Mouse (Mus musculus) neural tube, embryonic 11.5 days (tissue): ENCODE results near the gene Olfr1209. TPM values are rescaled to one million over a fixed set of nuclear protein-coding genes. Genes with fewer than 3 reads are reported as not detected.

Source experiments
- ATAC-seq: fragments of 200-750 bp; cut with Nextera tagmentation; 2 replicates; pipeline ENCODE4 v1.8.0; 2017; ENCODE audit warnings: moderate number of reproducible peaks, mild to moderate bottlenecking, moderate TSS enrichment, moderate library complexity; ENCODE audit not compliant: insufficient read depth, low FRiP score, low TSS enrichment
- DNase-seq: peaks from one replicate; pipeline ENCODE4 v3.0.0-alpha.2; 2015; ENCODE audit warnings: low spot score
- H3K27ac ChIP-seq: fragments of 300-500 bp; sonication (generic); 2 replicates; pipeline ENCODE4 v1.5.1; 2014; ENCODE audit warnings: low read depth, mild to moderate bottlenecking, low read length
- H3K27me3 ChIP-seq: fragments of 300-500 bp; sonication (generic); 2 replicates; pipeline ENCODE4 v1.6.1; 2014; ENCODE audit warnings: mild to moderate bottlenecking, low read length, mixed read lengths; ENCODE audit not compliant: control insufficient read depth, insufficient read depth
- H3K36me3 ChIP-seq: fragments of 300-500 bp; sonication (generic); 2 replicates; pipeline ENCODE4 v1.6.1; 2014; ENCODE audit warnings: mild to moderate bottlenecking, low read length, moderate library complexity, mixed read lengths; ENCODE audit not compliant: control insufficient read depth, insufficient read depth
- H3K4me1 ChIP-seq: fragments of 300-500 bp; sonication (generic); 2 replicates; pipeline ENCODE4 v1.6.1; 2014; ENCODE audit warnings: low read length, mixed read lengths; ENCODE audit not compliant: control insufficient read depth, insufficient read depth
- H3K4me2 ChIP-seq: fragments of 300-500 bp; sonication (generic); 2 replicates; pipeline ENCODE4 v1.6.1; 2014; ENCODE audit warnings: low read depth, mild to moderate bottlenecking, moderate library complexity
- H3K4me3 ChIP-seq: fragments of 300-500 bp; sonication (generic); 2 replicates; pipeline ENCODE4 v1.5.1; 2014; ENCODE audit warnings: low read depth, low read length
- H3K9ac ChIP-seq: fragments of 300-500 bp; sonication (generic); 2 replicates; pipeline ENCODE4 v1.6.1; 2014; ENCODE audit warnings: mild to moderate bottlenecking, low read length
- H3K9me3 ChIP-seq: fragments of 300-500 bp; sonication (generic); 2 replicates; pipeline ENCODE4 v1.6.1; 2016; ENCODE audit warnings: low read length; ENCODE audit not compliant: control insufficient read depth
- WGBS: fragments of 180-500 bp; shearing (Covaris S2); extraction: QIAGEN DNeasy Blood & Tissue Kit; methylation state at CpG from one replicate; pipeline ENCODE4 v1.1.7; 2014; 5-methylcytosine and 5-hydroxymethylcytosine counted together
- polyA plus RNA-seq: library from polyadenylated mRNA; unstranded; fragments of >200 nt; fragmentation: Nextera tagmentation; extraction: Ambion mirVana; gene quantifications from 2 replicates; pipeline ENCODE4 v1.2.1, GENCODE M21; 2014

The Olfr1209 gene
- not detected in 2 replicates for polyA plus RNA-seq

- H3K27ac ChIP-seq: no peak within 1 kb of the TSS
- no peak within 1 kb of the TSS for H3K4me3 ChIP-seq
- H3K36me3 ChIP-seq: no peaks in the 10 kb centered on the region
- WGBS: 94% methylated on average over 3 of the region's 3 CpGs
- no peak within 1 kb of the TSS for H3K4me2 ChIP-seq
- H3K27me3 ChIP-seq: no peaks in the 10 kb centered on the region
- no peaks in the 10 kb centered on the region for H3K9me3 ChIP-seq
- DNase-seq: no peak
- H3K9ac ChIP-seq: no peak within 1 kb of the TSS
- ATAC-seq: no peak
- no peaks in the 10 kb centered on the region for H3K4me1 ChIP-seq
These were observed at the start of gene Olfr1209 for GRCm38 (mm10) chr2:88915057-88915456. TSS of gene Olfr1209 (minus strand) at chr2:88915157.

GRCm38 (mm10) chr2:88953669-88954068 lies 38.7 kb upstream of the Olfr1209 start, which contains the start of gene Olfr1212:
TSS of gene Olfr1212 (plus strand) at chr2:88953969.
- Histone ChIP-seq H3K4me1 (no peaks in the 10 kb centered on the region), H3K4me3 (no peak within 1 kb of the TSS), H3K4me2 (no peak within 1 kb of the TSS), H3K36me3 (no peaks in the 10 kb centered on the region), H3K9me3 (no peaks in the 10 kb centered on the region), H3K27me3 (no peaks in the 10 kb centered on the region), H3K27ac (no peak within 1 kb of the TSS), H3K9ac (no peak within 1 kb of the TSS)
- ATAC-seq (no peak), DNase-seq (no peak)

GRCm38 (mm10) chr2:88938011-88938410 lies 23.1 kb upstream of the Olfr1209 start, which contains the start of gene Olfr1211:
TSS of gene Olfr1211 (minus strand) at chr2:88938111.
- H3K9me3 ChIP-seq: no peaks in the 10 kb centered on the region
- ATAC-seq: no peak
- no peaks in the 10 kb centered on the region for H3K4me1 ChIP-seq
- no peak within 1 kb of the TSS for H3K27ac ChIP-seq
- H3K4me2 ChIP-seq: no peak within 1 kb of the TSS
- H3K9ac ChIP-seq: no peak within 1 kb of the TSS
- H3K27me3 ChIP-seq: no peaks in the 10 kb centered on the region
- H3K4me3 ChIP-seq: no peak within 1 kb of the TSS
- WGBS: 93% methylated on average over 1 of the region's 1 CpGs
- H3K36me3 ChIP-seq: no peaks in the 10 kb centered on the region
- no peak for DNase-seq

GRCm38 (mm10) chr2:88902211-88902610 lies 12.7 kb downstream of the Olfr1209 start, which contains the start of gene Olfr1208:
TSS of gene Olfr1208 (minus strand) at chr2:88902311.
- DNase-seq (no peak), ATAC-seq (no peak)
- no peaks in the 10 kb centered on the region for H3K4me1 ChIP-seq
- H3K36me3 ChIP-seq: no peaks in the 10 kb centered on the region
- H3K4me3 ChIP-seq: no peak within 1 kb of the TSS
- H3K27ac ChIP-seq: no peak within 1 kb of the TSS
- no peak within 1 kb of the TSS for H3K4me2 ChIP-seq
- H3K9me3 ChIP-seq: no peaks in the 10 kb centered on the region
- H3K27me3 ChIP-seq: no peaks in the 10 kb centered on the region
- no peak within 1 kb of the TSS for H3K9ac ChIP-seq

GRCm38 (mm10) chr2:88862931-88863330 lies 52.0 kb downstream of the Olfr1209 start, which contains the start of gene Olfr1206:
TSS of gene Olfr1206 (plus strand) at chr2:88863231.
- Histone ChIP-seq H3K9me3 (no peaks in the 10 kb centered on the region), H3K4me2 (no peak within 1 kb of the TSS), H3K27ac (no peak within 1 kb of the TSS), H3K27me3 (no peaks in the 10 kb centered on the region), H3K4me3 (no peak within 1 kb of the TSS), H3K9ac (no peak within 1 kb of the TSS), H3K4me1 (no peaks in the 10 kb centered on the region), H3K36me3 (no peaks in the 10 kb centered on the region)
- 80% methylated on average over 2 of the region's 2 CpGs for WGBS
- no peak for DNase-seq
- ATAC-seq: no peak

Other genes starting within 250 kb of the Olfr1209 start
- gene Olfr1193, start 239.5 kb downstream of the Olfr1209 start, polyA plus RNA-seq: not detected in 2 replicates
- gene Olfr1195, start 226.0 kb downstream of the Olfr1209 start, polyA plus RNA-seq: not detected in 2 replicates
- gene Olfr1196, start 210.6 kb downstream of the Olfr1209 start, polyA plus RNA-seq: not detected in 2 replicates
- not detected in 2 replicates for gene Olfr1197, start 182.8 kb downstream of the Olfr1209 start, polyA plus RNA-seq
- gene Olfr1198, start 163.8 kb downstream of the Olfr1209 start, polyA plus RNA-seq: not detected in 2 replicates
- gene Olfr1199, start 154.7 kb downstream of the Olfr1209 start, polyA plus RNA-seq: not detected in 2 replicates
- gene Olfr1200, start 144.7 kb downstream of the Olfr1209 start, polyA plus RNA-seq: not detected in 2 replicates
- not detected in 2 replicates for gene Olfr1201, start 122.1 kb downstream of the Olfr1209 start, polyA plus RNA-seq
- not detected in 2 replicates for gene Olfr1202, start 100.7 kb downstream of the Olfr1209 start, polyA plus RNA-seq
- gene Olfr1205, start 85.4 kb downstream of the Olfr1209 start, polyA plus RNA-seq: not detected in 2 replicates
- not detected in 2 replicates for gene Olfr1204, start 65.9 kb downstream of the Olfr1209 start, polyA plus RNA-seq
- not detected in 2 replicates for gene Olfr1206, start 51.9 kb downstream of the Olfr1209 start, polyA plus RNA-seq
- not detected in 2 replicates for gene Olfr1208, start 12.8 kb downstream of the Olfr1209 start, polyA plus RNA-seq
- not detected in 2 replicates for gene Olfr1211, start 23.0 kb upstream of the Olfr1209 start, polyA plus RNA-seq
- not detected in 2 replicates for gene Olfr1212, start 38.8 kb upstream of the Olfr1209 start, polyA plus RNA-seq
- not detected in 2 replicates for gene Gm13762, start 65.1 kb upstream of the Olfr1209 start, polyA plus RNA-seq
- not detected in 2 replicates for gene Olfr1214, start 77.5 kb upstream of the Olfr1209 start, polyA plus RNA-seq
- not detected in 2 replicates for gene Olfr1215, start 91.8 kb upstream of the Olfr1209 start, polyA plus RNA-seq
- gene Olfr1216, start 103.2 kb upstream of the Olfr1209 start, polyA plus RNA-seq: not detected in 2 replicates
- gene Olfr1217, start 116.9 kb upstream of the Olfr1209 start, polyA plus RNA-seq: not detected in 2 replicates
- not detected in 2 replicates for gene Olfr1218, start 146.0 kb upstream of the Olfr1209 start, polyA plus RNA-seq
- not detected in 2 replicates for gene Olfr1219, start 168.4 kb upstream of the Olfr1209 start, polyA plus RNA-seq
- not detected in 2 replicates for gene Olfr1220, start 191.7 kb upstream of the Olfr1209 start, polyA plus RNA-seq
- gene Olfr1221, start 202.1 kb upstream of the Olfr1209 start, polyA plus RNA-seq: not detected in 2 replicates
- not detected in 2 replicates for gene Olfr1222, start 217.9 kb upstream of the Olfr1209 start, polyA plus RNA-seq
- gene Olfr1223, start 236.4 kb upstream of the Olfr1209 start, polyA plus RNA-seq: not detected in 2 replicates
- not detected in 2 replicates for gene Olfr1224-ps1, start 248.9 kb upstream of the Olfr1209 start, polyA plus RNA-seq